8 mouse cellular contexts compared by ENCODE assay signal in genomic region chr9:121335568-121335967, GRCm38 (mm10). TPM values are rescaled to one million over a fixed set of nuclear protein-coding genes. Genes with fewer than 3 reads are reported as not detected.
DNase-seq lines count a peak whose midpoint lies in the region; ATAC-seq lines count a peak whose summit lies in the region.

No protein-coding gene starts in this region.

- no peaks in the 10 kb centered on the region for H3K9me3 ChIP-seq in forebrain, embryonic 15.5 days
- no peaks in the 10 kb centered on the region for H3K9me3 ChIP-seq in intestine, embryonic 15.5 days

- no peak for ATAC-seq in forebrain, embryonic 15.5 days (replicated peaks)
- ATAC-seq in intestine, embryonic 15.5 days: no peak

- no peak overlapping the region for H3K4me3 ChIP-seq in forebrain, embryonic 15.5 days
- no peak overlapping the region for H3K4me3 ChIP-seq in intestine, embryonic 15.5 days (replicated peaks)

- H3K36me3 ChIP-seq in forebrain, embryonic 15.5 days: no peaks in the 10 kb centered on the region
- no peaks in the 10 kb centered on the region for H3K36me3 ChIP-seq in intestine, embryonic 15.5 days

- 48% methylated on average over 7 of the region's 7 CpGs for WGBS in forebrain, embryonic 15.5 days
- 45% methylated on average over 7 of the region's 7 CpGs for WGBS in intestine, embryonic 15.5 days

- peak; percentile 96 for DNase-seq in ZHBTc4 (ENCODE audit: low read depth, low spot score)
- DNase-seq in lung, postnatal 10 days: peak; percentile 59
- DNase-seq in MN1 (ENCODE audit: low spot score): no peak
- no peak for DNase-seq in yolk sac, embryonic 10.5 days (ENCODE audit: low spot score)
- no peak for DNase-seq in spleen, postnatal 36 days (ENCODE audit: low spot score in 2 of 2)
- no peak for DNase-seq in cerebellum, postnatal 36 days

- no peak overlapping the region for H3K4me2 ChIP-seq in forebrain, embryonic 15.5 days (replicated peaks)
- no peak overlapping the region for H3K4me2 ChIP-seq in intestine, embryonic 15.5 days (replicated peaks)

- H3K9ac ChIP-seq in forebrain, embryonic 15.5 days (replicated peaks): no peak overlapping the region
- no peak overlapping the region for H3K9ac ChIP-seq in intestine, embryonic 15.5 days

- peak overlapping the region; percentile 43 for H3K27ac ChIP-seq in forebrain, embryonic 15.5 days (replicated peaks)
- 0 out of 2 replicates have a peak overlapping the region, but pooled peaks have one; percentile 44 for H3K27ac ChIP-seq in intestine, embryonic 15.5 days

- H3K4me1 ChIP-seq in forebrain, embryonic 15.5 days: peaks cover 58% of the 10 kb centered on the region
- peaks cover 44% of the 10 kb centered on the region for H3K4me1 ChIP-seq in intestine, embryonic 15.5 days (replicated peaks)

- H3K27me3 ChIP-seq in forebrain, embryonic 15.5 days: no peaks in the 10 kb centered on the region
- no peaks in the 10 kb centered on the region for H3K27me3 ChIP-seq in intestine, embryonic 15.5 days (replicated peaks)

RNA-seq across cellular contexts. Expression of gene Trak1, which starts 38.3 kb away (rescaled TPM):
- 75.8 and 78.7 TPM in 2 replicates for polyA plus RNA-seq in forebrain, embryonic 15.5 days (2015; fragmentation: Nextera tagmentation; extraction: Ambion mirVana)
- polyA plus RNA-seq in intestine, embryonic 15.5 days (2015; fragmentation: Nextera tagmentation; extraction: Ambion mirVana): 20.9 and 26.5 TPM in 2 replicates

RNA-seq across cellular contexts. Expression of gene Ulk4, which starts 58.6 kb away (rescaled TPM):
- 127 and 134 TPM in 2 replicates for polyA plus RNA-seq in forebrain, embryonic 15.5 days (2015; fragmentation: Nextera tagmentation; extraction: Ambion mirVana)
- 140 and 150 TPM in 2 replicates for polyA plus RNA-seq in intestine, embryonic 15.5 days (2015; fragmentation: Nextera tagmentation; extraction: Ambion mirVana)

Comparison
In these comparisons a context has a peak if more than half of its experiments do, and no peak if none do; other contexts are left out.
1. DNase-seq: peak in ZHBTc4 (single experiment) and lung, postnatal 10 days (single experiment); none in MN1 (single experiment), yolk sac, embryonic 10.5 days (single experiment), spleen, postnatal 36 days (0 of 2) and cerebellum, postnatal 36 days (0 of 2).